In the genomic region with DNA sequence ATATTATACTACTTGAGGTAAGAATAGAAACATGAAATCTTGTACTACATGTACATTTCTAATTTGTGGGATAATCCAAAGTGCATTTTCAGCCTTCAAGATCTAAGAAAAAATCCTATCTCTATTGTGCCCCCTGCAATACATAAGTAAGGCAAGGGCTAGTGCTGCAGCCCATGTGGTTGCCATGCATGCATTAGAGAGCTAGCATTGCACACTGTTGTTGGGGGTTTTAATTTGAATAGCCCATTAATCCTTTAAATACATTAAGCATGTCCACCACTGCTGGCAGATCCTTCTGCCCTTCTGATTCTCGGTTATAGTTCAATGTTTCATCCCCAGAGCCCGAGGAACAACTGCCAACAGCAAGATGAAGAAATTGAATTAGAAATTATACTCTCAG, we compare ENCODE assay signal across 21 mouse cellular contexts.
DNase-seq lines count a peak whose midpoint lies in the region; ATAC-seq and TF ChIP-seq lines count a peak whose summit lies in the region.
"Had no signal": no experiment of that assay in that cellular context is flagged by ENCODE, and none has a peak within 500 bp of the region (broad histone marks: within the 10 kb centered on the region; RNA-seq: fewer than 3 reads in every experiment).

No protein-coding gene starts in this region.

- no peaks in the 10 kb centered on the region for H3K36me3 ChIP-seq in midbrain, embryonic 13.5 days
- no peaks in the 10 kb centered on the region for H3K36me3 ChIP-seq in midbrain, embryonic 16.5 days (ENCODE audit: control insufficient read depth, insufficient read depth, low read length)
- H3K36me3 ChIP-seq: embryonic facial prominence, embryonic 15.5 days; forebrain, embryonic 10.5 days; hindbrain, embryonic 13.5 days had no signal

- no peak overlapping the region for H3K4me2 ChIP-seq in midbrain, embryonic 13.5 days (replicated peaks)
- no peak overlapping the region for H3K4me2 ChIP-seq in midbrain, embryonic 16.5 days (ENCODE audit: low read length)
- H3K4me2 ChIP-seq: embryonic facial prominence, embryonic 15.5 days; heart, embryonic 11.5 days; heart, embryonic 15.5 days; hindbrain, embryonic 13.5 days had no signal

- WGBS in midbrain, embryonic 13.5 days: 21% methylated on average over 2 of the region's 2 CpGs
- WGBS in midbrain, embryonic 16.5 days: 37% methylated on average over 2 of the region's 2 CpGs

- no peaks in the 10 kb centered on the region for H3K9me3 ChIP-seq in midbrain, embryonic 13.5 days
- H3K9me3 ChIP-seq in midbrain, embryonic 16.5 days (replicated peaks; ENCODE audit: control insufficient read depth, low read length, poor library complexity, severe bottlenecking): no peaks in the 10 kb centered on the region
- H3K9me3 ChIP-seq: embryonic facial prominence, embryonic 15.5 days; forebrain, embryonic 10.5 days; heart, embryonic 15.5 days; hindbrain, embryonic 13.5 days had no signal

- no peak overlapping the region for H3K27ac ChIP-seq in midbrain, embryonic 13.5 days
- no peak overlapping the region for H3K27ac ChIP-seq in midbrain, embryonic 16.5 days (ENCODE audit: low read length)
- peak overlapping the region; percentile 7; the same call in 1 of the 2 replicates for H3K27ac ChIP-seq in bone marrow macrophage, adult 2 months (ENCODE audit: insufficient read depth, low read depth, low read length)
- H3K27ac ChIP-seq: embryonic facial prominence, embryonic 15.5 days; forebrain, embryonic 10.5 days; heart, adult 2 months; heart, embryonic 15.5 days; hindbrain, embryonic 13.5 days; hindbrain, postnatal 0 days had no signal

- H3K9ac ChIP-seq in midbrain, embryonic 13.5 days (replicated peaks): no peak overlapping the region
- H3K9ac ChIP-seq in midbrain, embryonic 16.5 days (ENCODE audit: low read depth, low read length): no peak overlapping the region
- H3K9ac ChIP-seq: embryonic facial prominence, embryonic 15.5 days; heart, embryonic 15.5 days; hindbrain, embryonic 13.5 days had no signal

- no peak for TF ChIP-seq CTCF in bone marrow macrophage, adult 2 months (IDR thresholded peaks at IDR 0.05; ENCODE audit: low read depth, low read length)

- H3K27me3 ChIP-seq in midbrain, embryonic 13.5 days: no peaks in the 10 kb centered on the region
- no peaks in the 10 kb centered on the region for H3K27me3 ChIP-seq in midbrain, embryonic 16.5 days (ENCODE audit: control insufficient read depth, insufficient read depth, low read depth, low read length)
- H3K27me3 ChIP-seq: embryonic facial prominence, embryonic 15.5 days; heart, embryonic 15.5 days; hindbrain, embryonic 13.5 days had no signal

- no peaks in the 10 kb centered on the region for H3K4me1 ChIP-seq in midbrain, embryonic 13.5 days (replicated peaks)
- H3K4me1 ChIP-seq in midbrain, embryonic 16.5 days (ENCODE audit: control insufficient read depth, insufficient read depth, low read length): no peaks in the 10 kb centered on the region
- peaks cover 17% of the 10 kb centered on the region for H3K4me1 ChIP-seq in bone marrow macrophage, adult 2 months (ENCODE audit: control insufficient read depth, insufficient read depth, low read length)
- H3K4me1 ChIP-seq: embryonic facial prominence, embryonic 15.5 days; forebrain, embryonic 10.5 days; heart, embryonic 15.5 days; hindbrain, embryonic 13.5 days had no signal

- peak; percentile 79; the same call in 1 of the 2 replicates for ATAC-seq in midbrain, embryonic 13.5 days
- ATAC-seq in midbrain, embryonic 16.5 days: no peak
- ATAC-seq: forebrain, embryonic 14.5 days; hindbrain, postnatal 0 days had no signal

- H3K4me3 ChIP-seq in midbrain, embryonic 13.5 days (replicated peaks): no peak overlapping the region
- H3K4me3 ChIP-seq in midbrain, embryonic 16.5 days (ENCODE audit: low read depth, low read length): no peak overlapping the region
- no peak overlapping the region for H3K4me3 ChIP-seq in bone marrow macrophage, adult 2 months (ENCODE audit: insufficient read depth, low read length)
- H3K4me3 ChIP-seq: embryonic facial prominence, embryonic 15.5 days; erythroblast, embryonic 14.5 days; forebrain, embryonic 10.5 days; heart, adult 2 months; heart, embryonic 15.5 days; hindbrain, embryonic 13.5 days had no signal

- no peak for TF ChIP-seq POLR2A in bone marrow macrophage, adult 2 months (IDR thresholded peaks at IDR 0.05; ENCODE audit: borderline replicate concordance, low read depth, low read length)

- peak; percentile 14 for DNase-seq in gastrocnemius, adult 18-20 months (ENCODE audit: low spot score)
- DNase-seq in gastrocnemius, postnatal 25 days: no peak
- DNase-seq in frontal cortex, adult 2 months (ENCODE audit: extremely low spot score in 1 of 2, low spot score in 1 of 2): no peak
- DNase-seq in urinary bladder, adult 18-20 months (ENCODE audit: low spot score in 2 of 2): no peak
- DNase-seq: cerebellum, adult 2 months; cerebellum, postnatal 14 days; embryo, embryonic 11 days; gastrocnemius, postnatal 10 days; heart, adult 2 months; heart, postnatal 14 days had no signal
